Mouse (Mus musculus): Measurements from ENCODE around the gene Gm45837.

The Gm45837 gene

DNA sequence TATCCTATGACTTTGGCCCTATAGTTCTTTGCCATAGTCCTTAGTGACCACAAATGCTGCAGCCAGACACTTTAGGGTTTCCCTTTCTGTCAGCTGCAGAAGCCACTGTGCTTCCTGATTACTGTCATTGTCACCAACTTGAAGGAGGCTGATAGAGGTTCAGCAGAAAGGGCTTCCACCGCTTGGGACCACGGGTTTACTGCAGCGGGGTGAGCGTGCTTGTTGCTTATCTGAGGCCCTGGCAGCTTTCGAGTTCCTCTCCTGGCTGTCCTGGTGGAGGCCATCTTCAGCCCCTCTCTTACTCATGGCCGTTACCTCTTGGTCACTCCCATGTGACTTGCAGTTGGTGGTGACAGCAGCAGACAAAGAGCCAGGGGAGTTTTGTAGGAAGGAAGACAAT, 21.4 kb upstream of the Gm45837 start:
- in situ Hi-C loops (cut with MboI, MseI): loop anchor here in 1 of 2 experiments (10.0 kb wide), 1 partner anchor 706 kb away; no protein-coding TSS in a partner anchor

DNA sequence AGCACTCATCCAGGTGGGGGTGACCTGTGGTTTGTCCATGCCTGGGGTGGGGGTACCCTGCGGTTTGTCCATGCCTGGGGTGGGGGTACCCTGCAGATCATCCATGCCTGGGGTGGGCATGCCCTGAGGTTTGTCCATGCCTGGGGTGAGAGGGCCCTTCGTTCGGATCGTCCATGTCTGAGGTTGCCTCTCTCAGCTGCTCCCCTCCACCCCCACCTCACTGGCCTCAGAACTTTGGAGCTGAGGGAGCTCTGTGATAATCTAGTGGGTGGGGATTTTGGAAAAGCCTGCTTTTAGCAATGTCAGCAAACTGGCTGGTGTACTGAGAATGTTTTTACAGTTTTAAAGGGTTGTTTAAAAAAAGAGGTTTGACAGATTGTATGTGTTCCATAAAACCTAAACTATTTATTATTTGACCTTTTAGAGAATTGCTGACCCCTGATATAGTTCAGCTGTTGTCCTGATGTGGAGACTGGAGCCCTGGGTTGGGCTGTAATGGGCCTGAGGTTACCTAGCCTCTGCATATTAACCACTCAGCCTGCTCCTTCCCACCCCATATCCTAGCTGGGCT, 18.7 kb upstream of the Gm45837 start:
- in situ Hi-C loops (cut with MboI, MseI): no loop called here

DNA sequence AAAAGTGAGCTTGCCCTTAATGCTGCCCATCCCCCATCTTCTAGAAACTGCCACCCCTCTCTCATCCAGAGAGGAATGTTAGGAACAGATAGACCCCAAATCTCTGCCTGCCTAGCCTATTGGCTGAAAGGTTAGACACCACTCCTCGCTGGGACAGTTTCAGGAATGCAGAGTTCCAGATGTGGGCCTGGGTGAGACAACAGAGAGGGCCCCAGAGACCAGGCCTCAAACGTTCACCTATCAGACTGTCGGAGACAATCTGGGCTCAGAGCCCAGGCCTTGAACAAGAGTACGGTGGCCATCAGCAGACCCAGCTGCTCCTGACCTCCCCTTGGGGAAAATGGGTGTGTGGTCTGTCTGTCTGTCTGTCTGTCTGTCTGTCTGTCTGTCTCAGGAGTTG, 17.7 kb upstream of the Gm45837 start:
- in situ Hi-C loops (cut with MboI, MseI): no loop called here

DNA sequence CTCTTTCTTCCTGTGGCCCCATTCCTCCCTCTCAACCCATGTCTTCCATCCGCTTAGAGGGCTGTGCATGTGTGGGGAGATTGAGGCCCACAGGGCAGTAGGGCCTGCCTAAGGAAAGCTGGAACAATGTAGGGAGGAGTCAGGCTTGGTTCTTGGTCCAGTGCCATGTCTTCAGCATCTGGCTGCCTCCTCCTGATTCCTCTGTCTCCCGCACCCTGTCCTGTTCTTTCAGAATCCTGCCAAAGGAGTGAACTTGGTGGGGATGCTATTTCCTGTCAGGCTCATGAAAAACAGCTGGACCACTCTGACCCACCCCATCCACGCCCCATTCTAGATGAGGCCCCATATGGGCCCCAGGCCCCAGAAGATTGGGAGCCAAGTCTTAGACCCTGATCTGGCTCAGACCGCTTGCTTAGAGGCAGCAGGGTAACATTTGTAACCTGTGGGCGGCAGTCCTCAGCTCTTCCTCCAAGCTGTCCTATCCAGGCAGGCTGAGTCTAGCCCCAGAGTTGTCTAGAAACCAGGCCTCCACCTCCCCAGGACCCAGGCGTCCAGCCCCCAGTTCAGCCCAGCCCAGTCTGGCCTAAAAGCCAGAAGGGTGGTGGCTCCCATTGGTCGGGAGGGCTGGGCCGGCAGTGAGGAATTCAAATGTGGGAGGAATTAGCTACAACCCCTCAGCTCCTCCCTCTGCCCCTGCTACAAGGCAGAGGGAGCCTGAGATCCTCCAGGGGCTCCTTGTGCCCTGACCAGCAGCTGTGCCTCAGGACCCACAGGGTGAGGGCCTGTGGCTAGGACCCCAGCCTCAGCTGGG, 16.8 kb upstream of the Gm45837 start:
- in situ Hi-C loops (cut with MboI, MseI): no loop called here

DNA sequence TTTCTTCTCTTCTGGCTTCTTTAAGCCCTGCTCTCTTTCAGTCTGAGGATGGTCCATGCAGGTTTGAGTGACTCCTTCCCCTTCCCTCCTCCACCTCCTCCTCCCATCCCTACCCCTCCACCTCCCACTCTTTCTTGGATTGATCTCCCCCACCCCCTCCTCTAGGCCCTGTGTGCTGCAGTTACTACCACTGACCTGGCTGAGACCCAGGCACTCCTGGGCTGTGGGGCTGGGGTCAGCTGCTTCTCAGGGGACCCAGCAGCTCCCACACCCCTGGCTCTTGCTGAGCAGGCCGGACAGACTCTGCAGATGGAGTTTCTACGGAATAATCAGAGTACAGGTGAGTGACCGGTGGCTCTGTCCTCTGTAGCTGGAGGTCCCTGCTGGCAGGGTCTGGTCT, 16.1 kb upstream of the Gm45837 start:
- in situ Hi-C loops (cut with MboI, MseI): no loop called here

DNA sequence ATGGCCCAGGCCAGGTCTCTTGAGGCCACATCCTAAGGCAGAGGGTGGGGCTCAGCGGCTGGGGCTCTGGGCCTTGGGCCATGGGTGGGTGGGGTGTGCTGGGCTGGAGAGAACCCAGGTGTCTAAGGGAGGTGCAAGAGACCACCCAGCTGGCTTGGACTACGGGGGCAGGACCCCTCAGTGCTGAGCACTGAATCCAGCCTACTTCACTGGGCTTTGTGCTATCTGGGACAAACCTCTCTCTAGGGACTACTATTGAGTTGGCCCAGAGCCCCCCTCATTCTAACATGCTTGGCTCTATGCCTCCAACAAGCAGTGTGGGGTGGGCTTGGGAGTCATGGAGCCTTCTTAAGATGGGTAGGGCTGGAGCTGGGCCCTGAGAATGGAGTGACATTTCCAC, 15.2 kb upstream of the Gm45837 start:
- in situ Hi-C loops (cut with MboI, MseI): no loop called here

DNA sequence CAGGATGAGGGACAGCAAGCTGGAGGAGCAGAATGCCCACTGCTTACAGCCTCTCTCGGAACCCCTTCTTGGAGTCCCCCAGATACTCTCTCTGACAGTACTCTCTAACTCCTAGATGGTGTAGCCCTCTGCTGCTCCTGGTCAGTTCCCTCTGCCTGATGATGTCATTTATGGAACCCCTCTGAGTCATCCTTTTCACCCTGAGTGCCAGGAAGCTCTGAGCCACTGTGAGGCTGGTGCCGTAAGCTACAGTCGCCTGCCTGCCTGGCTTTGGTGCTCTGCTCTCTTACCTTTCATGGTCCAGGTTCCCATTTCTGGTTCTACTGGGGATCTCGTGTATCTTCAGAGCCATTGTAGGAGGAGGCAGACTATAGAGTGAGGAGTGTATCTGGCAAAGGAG, 13.5 kb upstream of the Gm45837 start:
- in situ Hi-C loops (cut with MboI, MseI): no loop called here

DNA sequence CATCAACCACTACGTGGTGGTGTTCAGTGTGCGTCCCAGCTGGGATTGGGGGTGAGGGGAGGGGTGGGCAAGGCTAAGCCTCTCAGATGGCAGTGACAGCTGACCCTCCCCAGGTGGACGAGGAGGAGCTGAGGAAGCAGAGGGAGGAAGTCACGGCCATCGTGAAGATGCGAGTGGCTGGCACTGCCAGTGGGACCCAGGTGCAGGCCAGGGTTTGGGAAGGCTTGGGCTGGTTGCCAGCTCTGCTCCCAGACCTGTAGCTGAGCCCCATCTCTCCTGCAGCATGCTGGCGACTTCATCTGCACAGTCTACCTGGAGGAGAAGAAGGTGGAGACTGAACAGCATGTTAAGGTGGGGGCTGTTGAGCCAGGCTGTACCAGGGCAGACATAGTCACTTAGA, 9.2 kb upstream of the Gm45837 start:
- in situ Hi-C loops (cut with MboI, MseI): no loop called here

DNA sequence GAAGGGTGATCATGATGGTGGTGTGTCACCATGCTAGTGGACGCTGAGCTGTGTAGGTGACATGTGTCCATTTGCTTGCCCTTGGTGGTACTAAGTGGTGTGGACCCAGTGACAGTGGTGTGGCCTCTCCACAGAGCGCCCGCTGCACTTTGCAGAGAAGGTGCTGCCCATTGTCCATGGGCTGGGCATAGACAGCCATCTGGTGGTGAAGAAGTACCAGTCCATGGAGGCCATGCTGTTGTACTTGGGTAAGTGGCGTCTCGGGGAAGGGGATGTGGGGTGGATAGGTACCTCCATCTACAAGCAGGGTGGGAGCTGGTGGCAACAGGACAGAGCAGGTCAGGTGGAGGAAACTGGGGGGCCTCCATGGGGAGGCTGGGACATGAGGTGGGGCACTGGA, 6.9 kb upstream of the Gm45837 start:
- in situ Hi-C loops (cut with MboI, MseI): no loop called here

DNA sequence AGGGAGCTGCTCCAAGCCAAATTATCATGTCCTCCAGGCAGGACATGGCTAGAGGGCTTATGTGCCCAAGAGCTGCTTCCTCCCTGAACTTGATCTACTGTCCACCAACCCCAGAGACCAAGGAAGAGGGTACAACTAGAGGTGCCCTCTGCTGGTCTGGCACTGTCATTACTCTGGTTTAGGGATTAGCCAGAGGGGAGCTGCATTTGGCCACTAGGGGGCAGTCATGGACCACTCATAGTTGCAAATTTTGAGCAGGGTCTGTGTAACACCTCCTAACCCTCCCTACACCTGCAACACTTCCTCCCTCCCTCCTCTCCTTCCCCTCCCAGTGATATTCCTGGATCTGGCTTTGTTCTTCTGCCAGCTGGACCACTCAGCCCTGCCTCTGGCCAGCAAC, 2.1 kb downstream of the Gm45837 start:
- in situ Hi-C loops (cut with MboI, MseI): no loop called here

DNA sequence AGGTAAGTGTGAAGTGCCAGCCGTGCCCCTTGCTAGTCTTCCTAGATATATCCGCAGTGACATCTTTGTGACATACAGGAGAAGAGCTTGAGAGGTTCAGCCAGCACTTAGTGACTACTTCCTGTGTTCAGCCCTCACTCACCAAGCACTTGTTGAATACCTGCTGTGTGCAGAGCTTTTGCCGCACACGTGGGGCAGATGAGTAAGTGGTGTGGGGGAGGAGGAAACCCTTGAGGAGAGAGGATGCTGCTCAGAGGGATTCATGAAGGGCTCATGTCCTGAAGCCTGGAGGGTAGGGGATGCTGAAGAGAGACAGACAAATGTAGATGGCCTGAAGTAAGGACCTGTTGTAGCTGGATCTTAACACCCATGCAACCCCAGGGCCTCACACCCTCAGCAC, 3.5 kb downstream of the Gm45837 start:
- in situ Hi-C loops (cut with MboI, MseI): no loop called here

DNA sequence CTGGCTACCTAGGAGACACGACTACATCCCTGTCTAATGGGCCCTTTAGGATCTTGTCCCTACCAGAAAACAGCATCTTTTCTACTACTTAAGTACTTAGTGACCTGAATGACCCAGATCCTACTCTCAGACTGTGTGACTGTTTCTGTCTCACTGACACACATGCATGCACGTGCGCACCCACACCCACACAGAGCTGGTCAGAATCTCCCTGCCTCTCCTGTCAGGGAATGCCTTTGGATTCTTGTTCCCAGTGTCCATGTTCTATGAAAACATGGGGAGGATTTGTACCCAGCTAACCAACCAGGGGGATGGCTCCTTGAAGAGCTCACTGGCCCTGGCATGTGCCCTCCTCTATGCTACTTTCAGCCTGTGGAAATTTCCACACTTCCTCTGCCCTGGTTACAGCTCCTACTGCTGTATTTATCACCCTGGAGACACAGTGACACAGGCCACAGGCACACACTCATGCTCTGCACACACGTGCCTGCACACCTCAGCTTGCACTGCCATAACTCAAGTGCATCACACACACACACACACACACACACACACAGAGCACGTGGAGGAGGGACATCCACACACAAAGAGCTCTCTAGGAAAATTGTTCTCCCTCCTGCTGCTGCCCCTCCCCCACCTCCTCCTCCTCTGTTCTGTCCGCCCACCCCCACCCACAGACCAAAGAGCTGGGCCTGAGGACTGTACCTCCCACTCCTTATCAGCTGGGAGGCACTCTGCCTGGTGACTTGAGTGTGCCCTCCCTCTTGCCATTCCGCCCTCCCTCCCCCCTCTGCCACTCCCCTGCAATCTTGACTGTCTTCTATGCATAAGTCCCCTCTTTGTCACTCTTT, 4.2 kb downstream of the Gm45837 start:
- in situ Hi-C loops (cut with MboI, MseI): no loop called here

DNA sequence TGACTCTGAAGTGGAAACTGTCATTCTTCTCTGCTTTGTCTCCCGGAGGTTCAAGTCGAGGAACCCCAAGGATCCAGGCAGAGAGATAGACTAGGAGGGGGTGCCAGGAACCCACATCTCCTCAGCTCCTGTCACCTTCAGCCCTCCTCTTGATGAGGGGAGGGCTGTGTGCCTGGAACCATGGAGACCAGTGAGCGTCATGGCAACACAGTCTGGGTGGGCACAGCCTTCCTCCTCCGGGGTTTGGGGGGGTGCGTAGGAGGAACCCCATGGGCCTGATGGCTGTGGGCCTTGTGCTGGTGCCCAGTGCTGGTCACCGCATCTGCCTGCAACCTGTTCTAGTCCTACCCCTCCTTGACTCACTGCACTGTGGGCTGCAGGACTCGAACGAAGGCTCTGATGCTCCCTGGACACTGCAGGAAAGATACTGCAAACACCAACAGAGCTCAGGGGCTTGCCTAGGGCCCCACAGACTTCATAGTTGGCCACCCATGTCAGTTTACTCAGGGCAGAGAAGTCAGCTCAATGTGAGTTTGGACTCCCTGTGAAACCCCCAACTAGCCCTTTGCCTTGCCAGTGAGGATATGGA, 4.9 kb downstream of the Gm45837 start:
- in situ Hi-C loops (cut with MboI, MseI): no loop called here

DNA sequence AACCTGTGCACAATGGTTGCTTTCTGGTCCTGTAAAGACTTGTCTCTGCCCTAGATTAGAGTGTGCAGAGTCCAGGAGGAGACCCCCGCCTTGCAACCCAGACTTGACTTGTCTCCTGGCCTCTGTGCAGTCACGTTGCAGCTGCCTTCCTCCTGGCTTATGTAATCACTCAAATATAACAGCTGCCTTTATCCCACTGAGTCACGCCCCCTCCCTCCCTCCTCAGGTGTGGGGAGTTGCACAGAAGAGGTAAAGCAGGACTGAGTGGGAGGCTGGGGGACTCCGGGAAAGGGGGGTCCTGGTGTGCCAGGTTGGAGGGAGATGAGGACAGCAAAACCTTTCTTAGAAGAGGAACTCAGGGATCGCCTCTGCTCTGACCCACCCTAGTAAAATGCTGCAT, 5.7 kb downstream of the Gm45837 start:
- in situ Hi-C loops (cut with MboI, MseI): no loop called here

DNA sequence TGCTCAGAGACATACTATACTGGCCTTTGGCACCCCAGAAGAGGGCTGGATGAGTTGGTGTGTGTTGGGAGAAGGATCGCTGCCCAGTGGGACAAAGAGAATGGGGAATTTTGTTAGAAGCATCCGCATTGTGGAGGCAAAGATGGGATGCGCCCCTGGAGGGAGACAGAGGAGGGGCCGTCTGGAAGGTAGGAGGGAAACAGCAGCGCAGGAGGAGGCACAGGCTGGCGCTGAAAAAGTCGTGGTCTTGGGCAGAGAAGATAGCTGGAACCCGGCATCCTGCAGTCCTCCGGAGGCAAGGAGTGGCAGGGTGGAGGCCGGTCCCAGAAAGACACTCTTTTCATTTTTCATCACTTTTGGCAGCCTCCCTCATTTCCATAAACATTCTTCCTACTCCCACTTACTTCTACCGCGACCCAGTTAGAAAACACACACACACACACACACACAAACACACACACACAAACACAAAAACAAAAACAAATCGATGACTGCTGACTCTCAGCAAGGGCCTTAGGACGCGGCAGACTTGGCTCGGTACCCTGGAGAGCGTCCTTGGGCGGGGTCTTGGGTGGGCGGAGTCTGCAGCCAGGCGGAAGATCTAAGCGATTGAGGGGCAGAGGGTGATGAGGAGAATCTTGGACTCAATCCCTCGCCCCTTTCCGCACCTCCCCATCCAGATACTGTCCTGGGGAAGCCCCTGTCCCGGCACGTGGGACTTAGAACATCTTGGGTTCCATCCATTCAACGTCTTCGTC, 8.5 kb downstream of the Gm45837 start:
- in situ Hi-C loops (cut with MboI, MseI): no loop called here

DNA sequence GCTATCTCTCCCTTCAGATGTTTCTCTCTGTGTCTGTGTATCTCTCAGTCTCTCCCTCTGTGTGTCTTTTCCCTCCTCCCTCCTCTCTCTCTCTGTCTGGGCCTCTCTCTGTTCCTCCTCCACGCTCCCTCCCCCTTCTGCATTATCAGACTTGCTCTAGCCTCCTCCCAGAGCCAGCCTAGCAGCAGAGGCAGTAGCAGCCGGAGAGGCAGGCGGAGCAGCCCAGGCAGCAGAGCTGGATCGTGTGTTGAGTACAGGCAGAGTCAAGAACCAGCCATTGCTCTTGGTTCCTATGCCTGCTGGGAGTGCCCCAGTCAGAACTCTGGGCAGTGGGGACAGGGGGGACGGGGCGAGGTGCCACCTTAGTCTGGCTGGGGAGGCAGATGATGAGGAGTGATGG, 10.8 kb downstream of the Gm45837 start, which contains the start of gene Pde2a:
Pde2a (plus strand) TSS at position 163 of the 400 bp plus-strand sequence.
- in situ Hi-C loops (cut with MboI, MseI): loop anchor here in 1 of 2 experiments (10.0 kb wide), 1 partner anchor 1597 kb away; the partner anchor contains the start of gene Neu3

DNA sequence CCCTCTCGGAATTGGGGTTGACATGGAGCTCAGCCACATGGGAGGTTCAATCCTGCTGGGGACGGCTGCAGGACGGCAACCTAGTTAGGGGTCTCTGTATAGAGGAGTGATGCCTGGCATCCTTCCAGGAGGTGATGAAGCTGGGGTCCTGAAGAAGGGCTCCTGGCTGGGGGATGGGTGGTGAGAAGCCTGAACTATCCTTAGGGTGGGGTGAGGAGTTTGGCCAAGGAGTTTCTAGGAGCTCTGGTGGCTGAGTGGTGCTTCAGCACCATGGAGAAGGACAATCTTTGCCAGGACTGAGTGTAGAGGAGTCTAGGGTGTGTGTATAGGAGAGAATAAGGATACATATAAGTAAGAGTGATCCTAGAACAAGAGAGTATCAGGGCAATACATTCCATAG, 11.4 kb downstream of the Gm45837 start:
- in situ Hi-C loops (cut with MboI, MseI): loop anchor here in 1 of 2 experiments (10.0 kb wide), 1 partner anchor 1597 kb away; the partner anchor contains the start of gene Neu3

DNA sequence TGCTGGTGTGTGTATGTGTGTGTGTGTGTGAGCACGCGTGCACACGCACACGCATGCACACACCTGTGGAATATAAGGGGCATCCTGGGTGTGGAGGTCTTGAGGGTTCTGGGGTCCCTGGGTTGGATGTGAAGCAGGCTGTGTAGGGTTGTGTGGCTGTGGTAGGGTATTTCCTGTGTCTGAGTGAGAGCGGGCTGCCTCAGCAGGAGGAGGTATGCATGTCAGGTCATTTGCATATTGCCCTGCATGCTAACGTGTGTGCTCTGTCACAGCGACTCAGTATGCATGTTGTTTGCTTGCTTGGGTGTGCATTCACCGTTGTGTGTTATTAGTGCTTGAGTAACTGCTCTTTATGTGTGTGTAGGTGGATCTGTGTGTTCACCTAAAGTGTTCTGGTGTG, 12.0 kb downstream of the Gm45837 start:
- in situ Hi-C loops (cut with MboI, MseI): loop anchor here in 1 of 2 experiments (10.0 kb wide), 1 partner anchor 1598 kb away; the partner anchor contains the start of gene Neu3

DNA sequence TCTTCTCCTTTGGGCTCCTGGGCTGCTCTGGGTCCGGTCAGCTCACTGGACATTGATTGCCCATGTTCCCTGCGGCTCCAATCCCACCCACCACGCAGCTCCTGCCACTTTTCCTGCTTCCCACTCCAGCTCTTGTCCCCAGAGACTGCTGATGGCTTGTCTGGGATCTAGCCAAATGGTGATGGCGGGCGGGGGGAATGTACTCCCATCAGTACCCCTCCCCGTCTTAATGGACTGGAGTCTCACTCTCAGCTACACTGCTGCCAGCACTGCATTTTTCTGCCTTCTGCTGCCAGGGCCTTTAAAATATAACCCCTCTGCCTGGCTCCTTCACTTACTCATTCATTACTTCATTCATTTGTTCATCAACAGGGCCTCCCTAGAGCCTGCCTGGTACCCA, 13.3 kb downstream of the Gm45837 start:
- in situ Hi-C loops (cut with MboI, MseI): loop anchor here in 1 of 2 experiments (10.0 kb wide), 1 partner anchor 1599 kb away; the partner anchor contains the start of gene Neu3

DNA sequence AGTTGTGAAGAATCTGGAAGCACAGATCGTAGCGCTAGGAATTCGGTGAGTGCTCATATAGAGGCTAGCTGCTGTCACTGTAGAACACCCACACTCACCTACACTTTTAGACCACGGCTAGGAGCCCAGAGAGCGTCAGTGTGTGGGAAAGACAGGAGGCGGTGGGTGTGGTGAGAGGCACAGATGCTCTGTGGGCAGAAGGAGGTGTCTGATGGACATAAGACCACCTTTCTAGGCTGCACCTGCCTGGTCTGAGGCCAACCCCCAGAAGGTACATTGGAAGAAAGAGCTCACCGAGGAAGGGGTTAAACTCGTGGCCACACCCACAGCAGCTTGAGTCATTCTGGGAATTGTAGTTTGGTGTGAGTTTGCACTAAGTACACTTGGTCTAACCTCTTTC, 16.0 kb downstream of the Gm45837 start:
- in situ Hi-C loops (cut with MboI, MseI): loop anchor here in 1 of 2 experiments (10.0 kb wide), 1 partner anchor 1602 kb away; the partner anchor contains the start of gene Neu3

DNA sequence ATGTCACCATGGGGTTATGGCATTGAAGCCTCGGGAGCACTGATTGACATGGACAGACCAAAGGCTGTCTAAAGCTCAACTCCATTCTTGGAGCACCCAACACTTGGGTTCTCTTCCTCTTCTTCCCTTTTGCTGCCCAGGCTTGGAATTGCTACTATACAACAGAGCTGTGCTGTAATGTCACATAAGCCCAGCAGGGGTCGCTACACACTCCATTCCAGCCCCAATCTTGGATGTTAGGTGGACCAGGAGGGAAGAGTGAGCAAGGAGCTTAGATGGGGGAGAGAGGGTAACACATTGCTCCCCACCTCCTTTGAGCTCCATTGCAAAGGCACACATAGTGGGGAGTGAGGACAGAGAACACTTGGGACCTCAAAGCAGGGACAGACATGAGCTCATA, 17.1 kb downstream of the Gm45837 start:
- in situ Hi-C loops (cut with MboI, MseI): loop anchor here in 1 of 2 experiments (10.0 kb wide), 1 partner anchor 1603 kb away; the partner anchor contains the start of gene Neu3
